Mouse (Mus musculus): ENCODE results near the gene Rag2.

DNA sequence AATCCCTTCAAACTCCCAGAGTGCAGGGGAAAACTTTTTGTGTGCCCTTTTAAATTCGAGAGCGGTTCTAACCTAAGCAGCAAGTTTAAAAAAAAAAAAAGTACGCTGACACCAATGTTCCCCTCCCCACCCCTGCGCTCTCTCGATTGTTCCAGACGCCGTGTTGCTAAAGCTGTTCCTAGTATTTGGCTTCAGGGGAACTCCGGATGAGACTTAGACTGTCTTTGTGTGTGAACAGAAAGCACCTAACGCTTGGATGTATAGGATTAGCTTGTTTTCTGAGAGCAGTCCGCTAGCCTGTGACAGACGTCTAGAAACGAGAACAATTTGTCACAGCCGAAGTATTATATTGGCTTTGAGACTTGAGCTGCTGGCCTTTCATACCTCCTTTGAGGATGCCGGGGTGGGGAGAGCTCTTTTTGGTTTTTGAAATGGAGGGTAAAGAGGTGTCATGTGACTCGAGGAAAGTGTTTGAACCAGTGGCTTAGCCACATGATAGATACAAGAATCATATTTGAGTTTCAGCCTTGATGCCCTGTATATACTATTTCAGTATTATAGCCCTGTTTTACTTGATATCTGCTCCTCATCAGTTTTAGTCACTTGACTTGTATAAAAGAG is 54.8 kb downstream of the Rag2 start:
- TF ChIP-seq CTCF (IDR thresholded peaks at IDR 0.05; ENCODE audit: extremely low read depth, insufficient read depth, low read length) (no peak), POLR2A (IDR thresholded peaks at IDR 0.05; ENCODE audit: extremely low read depth, insufficient read depth, low read length) (no peak)

Data from cortical plate, adult 2 months (tissue).